Mouse (Mus musculus): ENCODE results near the gene En2. TPM values are rescaled to one million over a fixed set of nuclear protein-coding genes. Genes with fewer than 3 reads are reported as not detected.

The En2 gene
- polyA plus RNA-seq, 1 experiment from 2014 or later = not detected

- peaks cover 97% of the 10 kb centered on the region for H3K27me3 ChIP-seq (replicated peaks; ENCODE audit: control insufficient read depth, insufficient read depth, low read length)
- DNase-seq (ENCODE audit: low spot score) (no peak), ATAC-seq (replicated peaks; ENCODE audit: low FRiP score) (no peak)
- peaks cover 4% of the 10 kb centered on the region for H3K4me1 ChIP-seq (replicated peaks; ENCODE audit: control insufficient read depth, insufficient read depth, low read length)
- no peaks in the 10 kb centered on the region for H3K36me3 ChIP-seq (ENCODE audit: control insufficient read depth, insufficient read depth, low read length)
- H3K4me3 ChIP-seq (ENCODE audit: low read depth, low read length) = no peak overlapping the region
- H3K4me2 ChIP-seq = no peak overlapping the region
- no peak overlapping the region for H3K27ac ChIP-seq (ENCODE audit: low read depth, low read length)
- no peaks in the 10 kb centered on the region for H3K9me3 ChIP-seq (ENCODE audit: control insufficient read depth, low read length)
- 2% methylated on average over 29 of the region's 29 CpGs for WGBS
- no peak overlapping the region for H3K9ac ChIP-seq (ENCODE audit: low read depth, low read length)
These were observed 2.2 kb downstream of the En2 start for GRCm38 (mm10) chr5:28167611-28168252.

GRCm38 (mm10) chr5:28168253-28169165 is 3.0 kb downstream of the En2 start:
- Histone ChIP-seq H3K4me1 (replicated peaks; ENCODE audit: control insufficient read depth, insufficient read depth, low read length) (peaks cover 4% of the 10 kb centered on the region), H3K4me2 (peak overlapping the region; percentile 17; the same call in 1 of the 2 replicates), H3K4me3 (ENCODE audit: low read depth, low read length) (no peak overlapping the region), H3K9me3 (ENCODE audit: control insufficient read depth, low read length) (no peaks in the 10 kb centered on the region), H3K27ac (ENCODE audit: low read depth, low read length) (no peak overlapping the region), H3K27me3 (replicated peaks; ENCODE audit: control insufficient read depth, insufficient read depth, low read length) (peaks cover 97% of the 10 kb centered on the region), H3K36me3 (ENCODE audit: control insufficient read depth, insufficient read depth, low read length) (no peaks in the 10 kb centered on the region), H3K9ac (ENCODE audit: low read depth, low read length) (no peak overlapping the region)
- ATAC-seq (replicated peaks; ENCODE audit: low FRiP score) (no peak), DNase-seq (ENCODE audit: low spot score) (no peak)
- 3% methylated on average over 36 of the region's 36 CpGs for WGBS

GRCm38 (mm10) chr5:28169166-28169801 is 3.8 kb downstream of the En2 start:
- DNase-seq (ENCODE audit: low spot score) (no peak), ATAC-seq (replicated peaks; ENCODE audit: low FRiP score) (no peak)
- Histone ChIP-seq H3K27me3 (replicated peaks; ENCODE audit: control insufficient read depth, insufficient read depth, low read length) (peaks cover 97% of the 10 kb centered on the region), H3K4me2 (no peak overlapping the region), H3K9ac (ENCODE audit: low read depth, low read length) (no peak overlapping the region), H3K27ac (ENCODE audit: low read depth, low read length) (no peak overlapping the region), H3K9me3 (ENCODE audit: control insufficient read depth, low read length) (no peaks in the 10 kb centered on the region), H3K4me1 (replicated peaks; ENCODE audit: control insufficient read depth, insufficient read depth, low read length) (peaks cover 4% of the 10 kb centered on the region), H3K4me3 (ENCODE audit: low read depth, low read length) (no peak overlapping the region), H3K36me3 (ENCODE audit: control insufficient read depth, insufficient read depth, low read length) (no peaks in the 10 kb centered on the region)
- 17% methylated on average over 5 of the region's 5 CpGs for WGBS

- Histone ChIP-seq H3K4me2 (no peak overlapping the region), H3K36me3 (ENCODE audit: control insufficient read depth, insufficient read depth, low read length) (no peaks in the 10 kb centered on the region), H3K9me3 (ENCODE audit: control insufficient read depth, low read length) (no peaks in the 10 kb centered on the region), H3K4me3 (ENCODE audit: low read depth, low read length) (no peak overlapping the region), H3K27ac (ENCODE audit: low read depth, low read length) (no peak overlapping the region), H3K4me1 (replicated peaks; ENCODE audit: control insufficient read depth, insufficient read depth, low read length) (peaks cover 4% of the 10 kb centered on the region), H3K9ac (ENCODE audit: low read depth, low read length) (no peak overlapping the region), H3K27me3 (replicated peaks; ENCODE audit: control insufficient read depth, insufficient read depth, low read length) (peaks cover 97% of the 10 kb centered on the region)
- WGBS = 14% methylated on average over 17 of the region's 17 CpGs
- ATAC-seq (replicated peaks; ENCODE audit: low FRiP score) (no peak), DNase-seq (ENCODE audit: low spot score) (no peak)
These were observed 4.6 kb downstream of the En2 start for GRCm38 (mm10) chr5:28170081-28170480.

GRCm38 (mm10) chr5:28170892-28171291 is 5.4 kb downstream of the En2 start:
- no peak overlapping the region for H3K4me2 ChIP-seq
- H3K9me3 ChIP-seq (ENCODE audit: control insufficient read depth, low read length) = no peaks in the 10 kb centered on the region
- H3K27ac ChIP-seq (ENCODE audit: low read depth, low read length) = no peak overlapping the region
- no peak overlapping the region for H3K9ac ChIP-seq (ENCODE audit: low read depth, low read length)
- H3K36me3 ChIP-seq (ENCODE audit: control insufficient read depth, insufficient read depth, low read length) = no peaks in the 10 kb centered on the region
- H3K27me3 ChIP-seq (replicated peaks; ENCODE audit: control insufficient read depth, insufficient read depth, low read length) = peaks cover 97% of the 10 kb centered on the region
- WGBS = 4% methylated on average over 19 of the region's 19 CpGs
- peaks cover 2% of the 10 kb centered on the region; the same call in 1 of the 2 replicates for H3K4me1 ChIP-seq (replicated peaks; ENCODE audit: control insufficient read depth, insufficient read depth, low read length)
- ATAC-seq (replicated peaks; ENCODE audit: low FRiP score) (no peak), DNase-seq (ENCODE audit: low spot score) (no peak)
- H3K4me3 ChIP-seq (ENCODE audit: low read depth, low read length) = no peak overlapping the region

GRCm38 (mm10) chr5:28171667-28172066 is 6.2 kb downstream of the En2 start:
- Histone ChIP-seq H3K27ac (ENCODE audit: low read depth, low read length) (no peak overlapping the region), H3K9me3 (ENCODE audit: control insufficient read depth, low read length) (no peaks in the 10 kb centered on the region), H3K4me1 (replicated peaks; ENCODE audit: control insufficient read depth, insufficient read depth, low read length) (no peaks in the 10 kb centered on the region; the same call in 1 of the 2 replicates), H3K9ac (ENCODE audit: low read depth, low read length) (no peak overlapping the region), H3K36me3 (ENCODE audit: control insufficient read depth, insufficient read depth, low read length) (no peaks in the 10 kb centered on the region), H3K27me3 (replicated peaks; ENCODE audit: control insufficient read depth, insufficient read depth, low read length) (peaks cover 97% of the 10 kb centered on the region), H3K4me2 (no peak overlapping the region), H3K4me3 (ENCODE audit: low read depth, low read length) (no peak overlapping the region)
- DNase-seq (ENCODE audit: low spot score) = no peak
- ATAC-seq (replicated peaks; ENCODE audit: low FRiP score) = no peak
- 24% methylated on average over 5 of the region's 5 CpGs for WGBS

- Histone ChIP-seq H3K4me2 (no peak overlapping the region), H3K27me3 (replicated peaks; ENCODE audit: control insufficient read depth, insufficient read depth, low read length) (peaks cover 97% of the 10 kb centered on the region), H3K36me3 (ENCODE audit: control insufficient read depth, insufficient read depth, low read length) (no peaks in the 10 kb centered on the region), H3K9ac (ENCODE audit: low read depth, low read length) (no peak overlapping the region), H3K4me1 (replicated peaks; ENCODE audit: control insufficient read depth, insufficient read depth, low read length) (no peaks in the 10 kb centered on the region; the same call in 1 of the 2 replicates), H3K27ac (ENCODE audit: low read depth, low read length) (no peak overlapping the region), H3K9me3 (ENCODE audit: control insufficient read depth, low read length) (no peaks in the 10 kb centered on the region), H3K4me3 (ENCODE audit: low read depth, low read length) (no peak overlapping the region)
- 9% methylated on average over 8 of the region's 8 CpGs for WGBS
- no peak for ATAC-seq (replicated peaks; ENCODE audit: low FRiP score)
- DNase-seq (ENCODE audit: low spot score) = no peak
These were observed 6.9 kb downstream of the En2 start for GRCm38 (mm10) chr5:28172261-28172920.

- H3K4me2 ChIP-seq = no peak overlapping the region
- 11% methylated on average over 4 of the region's 4 CpGs for WGBS
- no peak overlapping the region for H3K27ac ChIP-seq (ENCODE audit: low read depth, low read length)
- H3K27me3 ChIP-seq (replicated peaks; ENCODE audit: control insufficient read depth, insufficient read depth, low read length) = peaks cover 96% of the 10 kb centered on the region
- H3K9ac ChIP-seq (ENCODE audit: low read depth, low read length) = no peak overlapping the region
- no peak for DNase-seq (ENCODE audit: low spot score)
- H3K36me3 ChIP-seq (ENCODE audit: control insufficient read depth, insufficient read depth, low read length) = no peaks in the 10 kb centered on the region
- no peak overlapping the region for H3K4me3 ChIP-seq (ENCODE audit: low read depth, low read length)
- no peaks in the 10 kb centered on the region; the same call in 1 of the 2 replicates for H3K4me1 ChIP-seq (replicated peaks; ENCODE audit: control insufficient read depth, insufficient read depth, low read length)
- ATAC-seq (replicated peaks; ENCODE audit: low FRiP score) = no peak
- H3K9me3 ChIP-seq (ENCODE audit: control insufficient read depth, low read length) = no peaks in the 10 kb centered on the region
These were observed 7.6 kb downstream of the En2 start for GRCm38 (mm10) chr5:28172921-28173670.

Data from liver, embryonic 11.5 days (tissue).